Mouse (Mus musculus) cortical plate, adult 2 months (tissue): ENCODE measurements around the gene Acss2.

ENCODE experiments used
- CTCF ChIP-seq: fragments of 200-500 bp; IDR thresholded peaks from 2 replicates; pipeline ENCODE4 v1.5.1; 2011; ENCODE audit warnings: mild to moderate bottlenecking, control low read depth, low read length; ENCODE audit not compliant: insufficient read depth; ENCODE audit errors: extremely low read depth
- POLR2A ChIP-seq: fragments of 200-500 bp; IDR thresholded peaks from 2 replicates; pipeline ENCODE4 v1.6.1; 2011; ENCODE audit warnings: mild to moderate bottlenecking, low read length, control low read depth; ENCODE audit not compliant: insufficient read depth; ENCODE audit errors: extremely low read depth

- TF ChIP-seq CTCF (no peak), POLR2A (no peak)
These were observed 110.4 kb downstream of the Acss2 start for GRCm38 (mm10) chr2:155628112-155628511.
